Mouse (Mus musculus): ENCODE results near the gene Hoxc9.

Hoxc9 gene

GRCm38 (mm10) chr15:103009265-103010111 lies 33.2 kb downstream of the Hoxc9 start:
- in situ Hi-C loops (cut with MboI; ENCODE audit: low pct_unique_long_range_greater_than_20kb in 1 of 2, low sequenced_read_pairs in 2 of 2, unreplicated experiment in 1 of 2): loop anchor here (10.0 to 25.0 kb wide), 3 partner anchors 55 to 303 kb away; partner anchors contain the start of genes Gpr84 (in 1 of the 2) and Hoxc11 (in 1 of the 2)

DNA sequence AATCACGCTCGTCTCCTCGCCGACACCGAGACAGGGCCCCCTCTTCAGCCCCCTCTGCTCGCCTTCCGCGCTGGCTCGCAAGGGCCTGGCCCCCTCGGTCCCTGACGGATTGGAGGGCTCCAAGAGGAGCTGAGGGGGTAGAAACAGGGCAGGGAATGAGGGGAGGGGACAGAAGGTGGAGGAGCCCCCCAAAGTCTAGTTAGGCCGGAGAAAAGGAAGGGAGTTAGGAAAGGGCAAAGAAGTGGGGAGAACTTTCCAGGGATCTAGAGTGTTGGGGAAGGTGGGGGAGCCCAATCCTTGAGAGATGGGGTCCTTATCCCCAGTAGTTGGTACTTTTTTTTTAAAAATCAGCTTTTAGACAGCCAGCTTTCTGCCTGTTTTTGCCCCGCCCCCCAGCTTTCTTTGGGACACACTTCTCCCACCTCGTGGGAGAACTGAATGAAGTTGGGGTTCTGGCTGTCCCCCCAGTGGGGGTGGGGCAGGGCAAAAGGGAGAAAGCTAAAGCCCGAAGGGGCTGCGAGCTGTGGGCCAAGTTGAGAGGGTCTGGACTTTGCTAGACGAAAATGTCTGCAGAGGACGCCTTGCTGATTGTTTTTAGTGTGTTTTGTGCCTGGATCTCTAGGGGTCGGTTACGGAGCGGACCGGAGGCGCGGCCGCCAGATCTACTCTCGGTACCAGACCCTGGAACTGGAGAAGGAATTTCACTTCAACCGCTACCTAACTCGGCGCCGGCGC lies 34.0 kb downstream of the Hoxc9 start:
- in situ Hi-C loops (cut with MboI; ENCODE audit: low pct_unique_long_range_greater_than_20kb in 1 of 2, low sequenced_read_pairs in 2 of 2, unreplicated experiment in 1 of 2): loop anchor here (10.0 to 25.0 kb wide), 3 partner anchors 55 to 302 kb away; partner anchors contain the start of genes Gpr84 (in 1 of the 2) and Hoxc11 (in 1 of the 2)

DNA sequence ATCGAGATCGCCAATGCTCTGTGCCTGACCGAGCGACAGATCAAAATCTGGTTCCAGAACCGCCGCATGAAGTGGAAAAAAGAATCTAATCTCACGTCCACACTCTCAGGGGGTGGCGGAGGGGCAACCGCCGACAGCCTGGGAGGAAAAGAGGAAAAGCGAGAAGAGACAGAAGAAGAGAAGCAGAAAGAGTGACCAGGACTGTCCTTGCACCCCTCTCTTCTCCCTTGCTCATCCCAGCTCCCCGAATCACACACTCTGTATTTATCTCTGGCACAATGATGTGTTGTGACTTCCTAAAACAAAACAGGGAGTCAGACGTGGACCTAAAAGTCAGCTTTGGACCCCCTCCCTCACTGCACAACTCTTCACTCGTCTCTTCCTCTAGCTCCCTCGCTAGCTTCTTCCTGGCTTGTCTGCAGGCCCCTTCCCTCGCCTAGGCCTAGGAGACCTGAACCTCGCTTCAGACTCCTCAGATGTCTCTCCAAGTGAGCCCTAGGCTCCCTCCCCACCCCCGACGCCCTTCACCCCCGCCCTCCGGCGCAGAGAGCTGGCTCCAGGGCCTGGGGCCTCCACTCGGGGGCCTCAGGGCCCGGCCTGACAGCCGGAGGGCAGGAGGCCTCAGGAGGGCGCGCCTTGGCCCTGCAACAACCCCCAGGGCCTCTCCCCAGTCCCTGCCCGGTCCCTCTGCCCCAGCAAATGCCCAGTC lies 34.8 kb downstream of the Hoxc9 start:
- in situ Hi-C loops (cut with MboI; ENCODE audit: low pct_unique_long_range_greater_than_20kb in 1 of 2, low sequenced_read_pairs in 2 of 2, unreplicated experiment in 1 of 2): loop anchor here (10.0 to 25.0 kb wide), 3 partner anchors 56 to 301 kb away; partner anchors contain the start of genes Gpr84 (in 1 of the 2) and Hoxc11 (in 1 of the 2)

GRCm38 (mm10) chr15:103011928-103012486 lies 35.8 kb downstream of the Hoxc9 start:
- in situ Hi-C loops (cut with MboI; ENCODE audit: low pct_unique_long_range_greater_than_20kb in 1 of 2, low sequenced_read_pairs in 2 of 2, unreplicated experiment in 1 of 2): loop anchor here (10.0 to 25.0 kb wide), 3 partner anchors 57 to 300 kb away; partner anchors contain the start of genes Gpr84 (in 1 of the 2) and Hoxc11 (in 1 of the 2)

- in situ Hi-C loops (cut with MboI; ENCODE audit: low pct_unique_long_range_greater_than_20kb in 1 of 2, low sequenced_read_pairs in 2 of 2, unreplicated experiment in 1 of 2): loop anchor here (10.0 to 25.0 kb wide), 3 partner anchors 59 to 299 kb away; partner anchors contain the start of genes Gpr84 (in 1 of the 2) and Hoxc11 (in 1 of the 2)
Measured at GRCm38 (mm10) chr15:103013238-103013984, 37.2 kb downstream of the Hoxc9 start.

DNA sequence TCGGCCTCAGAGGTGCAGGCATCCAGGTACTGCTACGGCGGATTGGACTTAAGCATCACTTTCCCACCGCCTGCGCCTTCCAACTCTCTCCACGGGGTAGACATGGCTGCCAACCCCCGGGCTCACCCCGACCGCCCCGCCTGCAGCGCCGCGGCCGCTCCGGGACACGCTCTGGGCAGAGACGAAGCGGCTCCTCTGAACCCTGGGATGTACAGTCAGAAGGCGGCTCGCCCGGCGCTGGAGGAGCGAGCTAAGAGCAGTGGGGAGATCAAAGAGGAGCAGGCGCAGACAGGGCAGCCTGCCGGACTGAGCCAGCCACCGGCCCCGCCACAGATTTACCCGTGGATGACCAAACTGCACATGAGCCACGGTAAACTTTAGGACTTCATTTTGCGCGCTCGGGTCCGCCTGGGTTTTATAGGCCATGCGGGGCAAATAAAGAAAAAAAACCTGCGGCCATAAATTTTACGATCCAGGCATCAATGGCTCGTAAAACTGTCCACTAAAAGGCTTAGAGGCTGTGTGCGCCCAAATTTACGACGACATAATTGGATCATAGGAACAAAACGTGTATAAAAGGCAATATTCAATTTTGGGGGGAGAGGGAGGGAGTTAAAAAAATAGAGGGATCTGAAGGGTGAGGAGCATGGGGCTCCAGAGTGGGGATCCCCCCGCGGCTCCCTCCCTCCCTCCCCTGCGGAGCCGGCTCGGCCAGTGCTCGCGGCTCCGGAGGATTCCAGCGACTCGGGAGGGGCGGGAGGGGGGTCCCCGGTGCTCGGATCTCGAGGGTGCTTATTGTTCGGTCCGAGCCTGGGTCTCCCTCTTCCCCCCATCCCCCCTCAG lies 38.1 kb downstream of the Hoxc9 start:
- in situ Hi-C loops (cut with MboI; ENCODE audit: low pct_unique_long_range_greater_than_20kb in 1 of 2, low sequenced_read_pairs in 2 of 2, unreplicated experiment in 1 of 2): loop anchor here (10.0 to 25.0 kb wide), 3 partner anchors 60 to 298 kb away; partner anchors contain the start of genes Gpr84 (in 1 of the 2) and Hoxc11 (in 1 of the 2)

DNA sequence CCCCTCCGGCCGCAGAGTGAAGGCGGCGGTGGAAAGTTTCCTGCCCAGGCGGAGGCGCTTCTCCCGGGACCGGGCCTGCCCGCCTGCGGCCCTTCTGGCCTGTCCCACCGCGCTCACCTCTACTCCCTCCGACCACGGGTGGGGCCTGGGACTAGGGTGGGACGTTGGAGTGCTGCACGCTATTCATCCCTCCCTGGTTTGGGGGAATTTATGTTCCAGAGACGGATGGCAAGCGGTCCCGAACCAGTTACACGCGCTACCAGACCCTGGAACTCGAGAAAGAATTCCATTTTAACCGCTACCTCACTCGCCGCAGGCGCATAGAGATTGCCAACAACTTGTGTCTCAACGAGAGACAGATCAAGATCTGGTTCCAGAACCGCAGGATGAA lies 38.8 kb downstream of the Hoxc9 start:
- in situ Hi-C loops (cut with MboI; ENCODE audit: low pct_unique_long_range_greater_than_20kb in 1 of 2, low sequenced_read_pairs in 2 of 2, unreplicated experiment in 1 of 2): loop anchor here (10.0 to 25.0 kb wide), 3 partner anchors 60 to 297 kb away; partner anchors contain the start of genes Gpr84 (in 1 of the 2) and Hoxc11 (in 1 of the 2)

- in situ Hi-C loops (cut with MboI; ENCODE audit: low pct_unique_long_range_greater_than_20kb in 1 of 2, low sequenced_read_pairs in 2 of 2, unreplicated experiment in 1 of 2): loop anchor here (10.0 to 25.0 kb wide), 3 partner anchors 61 to 297 kb away; partner anchors contain the start of genes Gpr84 (in 1 of the 2) and Hoxc11 (in 1 of the 2)
Measured at GRCm38 (mm10) chr15:103015406-103016166, 39.3 kb downstream of the Hoxc9 start.

- in situ Hi-C loops (cut with MboI; ENCODE audit: low pct_unique_long_range_greater_than_20kb in 1 of 2, low sequenced_read_pairs in 2 of 2, unreplicated experiment in 1 of 2): loop anchor here (10.0 to 25.0 kb wide), 3 partner anchors 64 to 294 kb away; partner anchors contain the start of genes Gpr84 (in 1 of the 2) and Hoxc11 (in 1 of the 2)
Measured at GRCm38 (mm10) chr15:103018636-103019035, 42.4 kb downstream of the Hoxc9 start, which contains the start of gene Hoxc4. Hoxc4 (plus strand) TSS chr15:103018934.

- in situ Hi-C loops (cut with MboI; ENCODE audit: low pct_unique_long_range_greater_than_20kb in 1 of 2, low sequenced_read_pairs in 2 of 2, unreplicated experiment in 1 of 2): loop anchor here in 1 of 2 experiments (25.0 kb wide), 1 partner anchor 291 kb away; the partner anchor contains the start of gene Gpr84
Measured at GRCm38 (mm10) chr15:103020899-103021418, 44.7 kb downstream of the Hoxc9 start.

DNA sequence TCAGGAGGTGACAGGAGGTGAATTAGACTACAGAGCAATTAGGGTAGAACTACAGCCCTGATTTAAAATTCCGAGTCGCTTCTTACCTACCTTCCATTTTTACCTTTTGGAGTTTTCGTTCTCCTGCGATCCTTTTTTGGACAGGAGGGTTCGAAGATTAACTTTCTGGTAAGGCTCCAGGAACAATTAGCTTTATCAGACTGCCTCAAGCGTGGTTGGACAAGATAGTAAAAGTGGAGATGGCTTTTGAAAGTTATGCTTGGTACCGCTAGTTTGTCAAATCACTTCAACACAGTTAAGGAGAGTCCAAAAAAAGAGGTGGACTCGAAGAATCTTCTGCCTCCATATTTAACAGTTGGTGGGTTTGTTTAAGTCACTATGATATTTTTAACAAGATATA lies 45.3 kb downstream of the Hoxc9 start:
- in situ Hi-C loops (cut with MboI; ENCODE audit: low pct_unique_long_range_greater_than_20kb in 1 of 2, low sequenced_read_pairs in 2 of 2, unreplicated experiment in 1 of 2): loop anchor here in 1 of 2 experiments (25.0 kb wide), 1 partner anchor 291 kb away; the partner anchor contains the start of gene Gpr84

- in situ Hi-C loops (cut with MboI; ENCODE audit: low pct_unique_long_range_greater_than_20kb in 1 of 2, low sequenced_read_pairs in 2 of 2, unreplicated experiment in 1 of 2): loop anchor here in 1 of 2 experiments (25.0 kb wide), 1 partner anchor 288 kb away; the partner anchor contains the start of gene Gpr84
Measured at GRCm38 (mm10) chr15:103024131-103024530, 47.9 kb downstream of the Hoxc9 start.

DNA sequence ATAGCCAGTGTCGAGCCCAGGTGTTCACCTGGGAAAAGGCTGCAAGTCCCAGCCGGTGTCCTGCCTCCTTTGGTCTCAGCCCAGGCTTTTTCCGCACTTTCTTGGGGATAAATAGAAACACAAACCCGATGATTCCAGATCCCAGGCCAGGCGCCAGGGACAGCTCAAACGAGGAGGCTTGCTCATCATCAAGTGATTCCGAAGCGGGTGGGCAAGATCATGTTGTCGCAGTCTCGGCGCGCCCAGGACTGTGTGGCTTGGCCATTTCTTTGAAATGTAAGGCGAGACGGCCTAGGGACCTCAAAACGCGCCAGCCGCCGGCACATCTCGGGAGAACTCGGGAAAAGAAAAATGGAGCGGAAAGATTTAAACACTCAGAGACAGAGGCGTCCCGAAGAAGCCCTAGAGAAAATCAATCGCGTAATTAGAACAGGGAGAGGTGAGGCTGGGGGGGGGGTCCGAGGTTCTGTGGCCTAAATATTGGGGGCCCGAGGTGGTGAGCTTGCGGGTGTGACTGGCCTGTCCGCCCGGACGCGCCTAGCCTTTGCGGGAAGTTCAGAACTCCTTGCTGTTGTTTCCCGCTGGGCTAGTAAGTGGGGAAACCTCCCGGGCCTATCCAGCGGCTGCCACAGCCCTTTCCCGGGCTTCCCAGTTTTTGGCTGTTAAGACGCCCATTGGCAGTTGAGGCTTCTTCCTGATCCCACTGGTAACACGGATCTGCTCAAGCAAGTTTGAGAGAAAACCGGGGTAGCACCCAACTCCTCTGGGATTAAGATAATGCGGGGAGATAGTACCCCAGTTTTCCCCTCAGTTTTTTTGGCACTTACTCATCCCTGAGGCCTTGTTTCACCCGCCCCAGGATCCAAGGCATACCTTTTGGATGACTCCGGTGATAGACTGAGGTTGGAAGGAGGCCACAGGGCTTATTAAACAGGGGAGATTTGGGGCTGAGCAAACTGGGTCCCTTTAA lies 51.3 kb downstream of the Hoxc9 start:
- in situ Hi-C loops (cut with MboI; ENCODE audit: low pct_unique_long_range_greater_than_20kb in 1 of 2, low sequenced_read_pairs in 2 of 2, unreplicated experiment in 1 of 2): no loop called here
